Mouse (Mus musculus): ENCODE data around the gene Zfp335. TPM values are rescaled to one million over a fixed set of nuclear protein-coding genes. Genes with fewer than 3 reads are reported as not detected.

Zfp335 gene
- total and polyA plus RNA-seq, 3 experiments = 5.2 to 16.5 (median 12.0) TPM

DNA sequence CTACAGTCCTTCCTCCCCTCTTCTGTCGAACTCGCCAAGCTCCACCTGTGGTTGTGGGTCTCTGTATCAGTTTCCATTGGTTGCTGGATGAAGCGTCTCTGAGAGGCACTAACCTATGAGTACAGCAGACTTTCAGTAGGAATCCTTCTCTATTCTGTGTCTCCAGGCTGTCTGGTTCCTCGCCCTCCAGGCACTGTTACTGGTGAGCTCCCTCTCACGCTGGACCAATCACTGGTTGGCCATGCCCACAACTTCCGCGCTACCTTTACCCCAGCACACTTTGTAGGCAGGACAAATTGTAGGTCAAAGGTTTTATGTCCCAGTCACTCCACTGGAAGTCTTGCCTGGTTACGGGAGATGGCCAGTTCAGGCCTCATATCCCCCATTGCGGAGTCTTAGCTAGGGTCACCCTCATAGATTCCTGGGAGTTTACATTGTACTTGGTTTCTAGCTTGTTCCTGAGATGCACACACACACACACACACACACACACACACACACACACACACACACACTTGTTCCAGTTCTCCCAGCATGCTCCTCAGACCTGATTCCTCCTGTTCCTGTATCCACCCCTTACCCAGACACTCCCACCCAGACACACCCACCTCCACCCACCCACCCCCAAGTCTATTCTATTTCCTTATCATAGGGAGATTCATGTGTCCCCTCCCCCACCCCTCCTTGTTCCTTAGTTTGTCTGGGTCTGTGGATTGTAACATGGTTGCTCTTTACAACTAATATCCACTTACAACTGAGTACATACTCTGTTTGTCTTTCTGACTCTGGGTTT is 51.7 kb downstream of the Zfp335 start:
- Histone ChIP-seq H3K4me3 (replicated peaks in 1 of 3; ENCODE audit: low read depth in 2 of 3, low read length in 2 of 3, poor library complexity in 1 of 3) (no peak overlapping the region), H3K9ac (ENCODE audit: insufficient read depth, low read depth) (no peak overlapping the region), H3K27ac (ENCODE audit: insufficient read depth, low read depth) (no peak overlapping the region), H3K9me3 (replicated peaks; ENCODE audit: low read length) (no peaks in the 10 kb centered on the region), H3K79me2 (replicated peaks; ENCODE audit: control insufficient read depth, extremely low read depth, insufficient read depth, poor library complexity, severe bottlenecking) (no peaks in the 10 kb centered on the region), H3K4me1 (ENCODE audit: control insufficient read depth in 1 of 2, insufficient read depth in 2 of 2) (peaks cover 0 to 48% of the 10 kb centered on the region in 2 experiments; a peak in 3 of 4 replicates), H3K27me3 (replicated peaks) (peaks cover 19% of the 10 kb centered on the region), H3K4me2 (ENCODE audit: insufficient read depth, low read depth, poor library complexity, severe bottlenecking) (no peak overlapping the region), H3K36me3 (replicated peaks in 1 of 2; ENCODE audit: control insufficient read depth in 1 of 2, insufficient read depth in 1 of 2, low read length in 1 of 2) (no peaks in the 10 kb centered on the region)
- in situ Hi-C loops (cut with MboI; ENCODE audit: low pct_ligation_motif_present, low pct_unique_long_range_greater_than_20kb, low sequenced_read_pairs) (no loop called here), dilution Hi-C loops (cut with MboI; ENCODE audit: extremely low pct_ligation_motif_present, extremely low pct_unique_long_range_greater_than_20kb, low sequenced_read_pairs) (no loop called here)
- DNase-seq (ENCODE audit: extremely low read depth) = no peak
- no peak for TF ChIP-seq ETS1 (conservative IDR thresholded peaks at IDR 0.05; ENCODE audit: low read depth, low read length)
- no peak for TF ChIP-seq POLR2AphosphoS2 (IDR thresholded peaks at IDR 0.05; ENCODE audit: low read depth, low read length)
- no peak for TF ChIP-seq CTCF (conservative IDR thresholded peaks at IDR 0.05 in 1 of 2, IDR thresholded peaks at IDR 0.05 in 1 of 2; ENCODE audit: low read depth in 2 of 2, low read length in 2 of 2)
- TF ChIP-seq ZNF384 (IDR thresholded peaks at IDR 0.05; ENCODE audit: low read depth, low read length) = no peak
- TF ChIP-seq UBTF (IDR thresholded peaks at IDR 0.05; ENCODE audit: low read depth, low read length) = no peak
- no peak for TF ChIP-seq IRF4 (IDR thresholded peaks at IDR 0.05; ENCODE audit: low read depth, low read length)

GRCm38 (mm10) chr2:164859155-164859554 is 52.4 kb downstream of the Zfp335 start:
- Histone ChIP-seq H3K79me2 (replicated peaks; ENCODE audit: control insufficient read depth, extremely low read depth, insufficient read depth, poor library complexity, severe bottlenecking) (no peaks in the 10 kb centered on the region), H3K9me3 (replicated peaks; ENCODE audit: low read length) (no peaks in the 10 kb centered on the region), H3K36me3 (replicated peaks in 1 of 2; ENCODE audit: control insufficient read depth in 1 of 2, insufficient read depth in 1 of 2, low read length in 1 of 2) (no peaks in the 10 kb centered on the region), H3K4me3 (replicated peaks in 1 of 3; ENCODE audit: low read depth in 2 of 3, low read length in 2 of 3, poor library complexity in 1 of 3) (no peak overlapping the region), H3K4me2 (ENCODE audit: insufficient read depth, low read depth, poor library complexity, severe bottlenecking) (no peak overlapping the region), H3K27ac (ENCODE audit: insufficient read depth, low read depth) (no peak overlapping the region), H3K9ac (ENCODE audit: insufficient read depth, low read depth) (no peak overlapping the region), H3K4me1 (ENCODE audit: control insufficient read depth in 1 of 2, insufficient read depth in 2 of 2) (peaks cover 0 to 48% of the 10 kb centered on the region in 2 experiments; a peak in 3 of 4 replicates), H3K27me3 (replicated peaks) (peaks cover 19% of the 10 kb centered on the region)
- dilution Hi-C loops (cut with MboI; ENCODE audit: extremely low pct_ligation_motif_present, extremely low pct_unique_long_range_greater_than_20kb, low sequenced_read_pairs) = no loop called here
- no peak for DNase-seq (ENCODE audit: extremely low read depth)
- no peak for TF ChIP-seq RAD21 (IDR thresholded peaks at IDR 0.05; ENCODE audit: low read depth, low read length)
- TF ChIP-seq ZNF384 (IDR thresholded peaks at IDR 0.05; ENCODE audit: low read depth, low read length) = no peak
- no peak for TF ChIP-seq E2F4 (IDR thresholded peaks at IDR 0.05; ENCODE audit: insufficient replicate concordance, low read depth, low read length)
- no peak for TF ChIP-seq KAT2A (IDR thresholded peaks at IDR 0.05; ENCODE audit: insufficient replicate concordance, low read length)
- TF ChIP-seq MYC (IDR thresholded peaks at IDR 0.05; ENCODE audit: low read depth, low read length) = no peak
- no peak for TF ChIP-seq POLR2AphosphoS2 (IDR thresholded peaks at IDR 0.05; ENCODE audit: low read depth, low read length)
- TF ChIP-seq USF1 (IDR thresholded peaks at IDR 0.05; ENCODE audit: low read depth, low read length) = no peak
- no peak for TF ChIP-seq POLR2A (IDR thresholded peaks at IDR 0.05; ENCODE audit: low read depth, low read length)
- no peak for TF ChIP-seq USF2 (conservative IDR thresholded peaks at IDR 0.05; ENCODE audit: low read depth, low read length)
- in situ Hi-C loops (cut with MboI; ENCODE audit: low pct_ligation_motif_present, low pct_unique_long_range_greater_than_20kb, low sequenced_read_pairs) = no loop called here
